Mouse (Mus musculus) right cerebral cortex, postnatal 10 days (tissue): ENCODE results near the gene Defa21.
"Not testable (repeated sequence)": the region's sequence is repeated elsewhere in the genome, so short reads cannot be mapped to it uniquely, and the experiment has no call there.

Source experiments
- DNase-seq, 2 experiments: peaks; one replicate each; pipeline ENCODE4 v3.0.0; 2021; ENCODE audit warnings: low spot score in 2 of 2

Gene Defa21

GRCm38 (mm10) chr8:21025245-21025644 lies at the start of gene Defa21:
Defa21 (plus strand) TSS chr8:21025545.
- not testable (repeated sequence) for DNase-seq

- no peak for DNase-seq
These were observed 45.5 kb upstream of the Defa21 start for GRCm38 (mm10) chr8:20979846-20980245.

GRCm38 (mm10) chr8:20994042-20994441 lies 31.3 kb upstream of the Defa21 start:
- not testable (repeated sequence) for DNase-seq

GRCm38 (mm10) chr8:20996776-20997175 lies 28.6 kb upstream of the Defa21 start:
- no peak for DNase-seq

- no peak for DNase-seq
These were observed 28.1 kb upstream of the Defa21 start for GRCm38 (mm10) chr8:20997291-20997690.

GRCm38 (mm10) chr8:21001171-21001570 lies 24.2 kb upstream of the Defa21 start:
- no peak for DNase-seq

GRCm38 (mm10) chr8:21006801-21007200 lies 18.5 kb upstream of the Defa21 start:
- DNase-seq, result no peak

GRCm38 (mm10) chr8:21008578-21008977 lies 16.8 kb upstream of the Defa21 start:
- not testable (repeated sequence) for DNase-seq

- DNase-seq, result not testable (repeated sequence)
These were observed 14.8 kb upstream of the Defa21 start for GRCm38 (mm10) chr8:21010548-21010947.

GRCm38 (mm10) chr8:21054747-21055146 lies 29.4 kb downstream of the Defa21 start, which contains the start of gene Defa23:
Defa23 (plus strand) TSS chr8:21055047.
- DNase-seq, result not testable (repeated sequence)

- not testable (repeated sequence) for DNase-seq
These were observed 39.4 kb downstream of the Defa21 start, which contains the start of gene Defa35 for GRCm38 (mm10) chr8:21064738-21065137. Defa35 (plus strand) TSS chr8:21065038.
